Mouse (Mus musculus): ENCODE results near the gene Ccz1. TPM values are rescaled to one million over a fixed set of nuclear protein-coding genes. Genes with fewer than 3 reads are reported as not detected.
A peak's percentile ranks its signal among the peaks of the same experiment; 100 is the strongest.

Ccz1 gene
- polyA plus RNA-seq, 1 experiment from 2014 or later = 51.5 TPM

DNA sequence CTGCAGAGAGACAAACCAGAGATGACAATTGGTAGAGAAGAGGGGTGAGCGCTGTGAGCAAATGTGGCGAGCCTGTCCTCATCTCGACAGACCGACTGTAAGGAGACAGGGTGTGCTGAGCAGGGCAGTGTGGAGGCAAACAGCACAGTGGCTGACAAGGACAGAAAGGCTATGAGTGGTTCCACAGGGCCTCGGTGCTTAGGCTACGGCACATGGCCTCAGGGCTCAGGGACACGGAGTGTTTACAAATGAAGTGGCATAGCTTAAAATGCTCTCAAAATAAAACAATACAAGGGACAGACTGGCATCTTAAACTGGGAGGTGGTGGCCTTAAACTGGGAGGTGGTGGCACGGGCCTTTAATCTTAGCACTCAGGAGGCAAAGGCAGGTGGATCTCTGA is 21.4 kb downstream of the Ccz1 start:
- H3K9me3 ChIP-seq (ENCODE audit: control insufficient read depth, low read length) = no peaks in the 10 kb centered on the region
- no peak for ATAC-seq (ENCODE audit: insufficient number of reproducible peaks, insufficient read depth, low FRiP score, low read depth)
- H3K4me1 ChIP-seq (ENCODE audit: control insufficient read depth in 2 of 2, insufficient read depth in 2 of 2, low read length in 2 of 2) = peaks cover 11% of the 10 kb centered on the region in 2 experiments; a peak in 3 of 4 replicates
- no peak overlapping the region for H3K4me3 ChIP-seq (ENCODE audit: control insufficient read depth in 1 of 2, insufficient read depth in 1 of 2, low read depth in 1 of 2, low read length in 2 of 2)
- no peak overlapping the region for H3K4me2 ChIP-seq (ENCODE audit: low read length)
- H3K36me3 ChIP-seq (ENCODE audit: control insufficient read depth, insufficient read depth, low read length) = peaks cover 94% of the 10 kb centered on the region
- no peak overlapping the region for H3K9ac ChIP-seq (ENCODE audit: low read length)
- H3K27ac ChIP-seq (replicated peaks in 1 of 2; ENCODE audit: control insufficient read depth in 1 of 2, insufficient read depth in 1 of 2, low read depth in 2 of 2, low read length in 2 of 2) = peak overlapping the region in 1 of 2 experiments; percentile 61; a peak in 2 of 4 replicates
- no peaks in the 10 kb centered on the region for H3K27me3 ChIP-seq (ENCODE audit: control insufficient read depth, insufficient read depth, low read length)
- WGBS = 81% methylated on average over 8 of the region's 8 CpGs

GRCm38 (mm10) chr5:143992661-143993060 is 22.0 kb downstream of the Ccz1 start:
- Histone ChIP-seq H3K27ac (replicated peaks in 1 of 2; ENCODE audit: control insufficient read depth in 1 of 2, insufficient read depth in 1 of 2, low read depth in 2 of 2, low read length in 2 of 2) (no peak overlapping the region), H3K9me3 (ENCODE audit: control insufficient read depth, low read length) (no peaks in the 10 kb centered on the region), H3K36me3 (ENCODE audit: control insufficient read depth, insufficient read depth, low read length) (peaks cover 93% of the 10 kb centered on the region), H3K4me2 (ENCODE audit: low read length) (no peak overlapping the region), H3K9ac (ENCODE audit: low read length) (no peak overlapping the region), H3K4me1 (ENCODE audit: control insufficient read depth in 2 of 2, insufficient read depth in 2 of 2, low read length in 2 of 2) (peaks cover 11% of the 10 kb centered on the region in 2 experiments; a peak in 3 of 4 replicates), H3K27me3 (ENCODE audit: control insufficient read depth, insufficient read depth, low read length) (no peaks in the 10 kb centered on the region), H3K4me3 (ENCODE audit: control insufficient read depth in 1 of 2, insufficient read depth in 1 of 2, low read depth in 1 of 2, low read length in 2 of 2) (no peak overlapping the region)
- no peak for ATAC-seq (ENCODE audit: insufficient number of reproducible peaks, insufficient read depth, low FRiP score, low read depth)
- 82% methylated on average over 10 of the region's 10 CpGs for WGBS

DNA sequence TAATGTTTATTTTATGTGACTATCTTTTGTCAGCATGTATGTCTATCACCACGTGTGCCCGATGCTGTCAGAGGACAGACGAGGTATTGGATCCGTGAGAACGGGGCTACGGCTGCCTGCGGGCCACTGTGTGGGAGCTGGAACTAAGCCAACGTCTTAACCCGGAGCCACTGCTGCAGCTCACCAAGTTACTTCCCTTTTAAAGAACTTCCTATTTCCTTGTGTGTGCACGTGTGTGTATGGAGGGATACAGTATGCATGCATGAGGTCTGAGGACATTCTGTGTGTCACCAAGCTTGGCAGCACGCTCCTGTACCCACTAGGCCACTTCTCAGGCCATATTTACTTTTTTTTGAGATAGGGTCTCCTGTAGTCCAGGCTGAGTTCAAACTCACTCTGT is 24.6 kb downstream of the Ccz1 start:
- ATAC-seq (ENCODE audit: insufficient number of reproducible peaks, insufficient read depth, low FRiP score, low read depth) = no peak
- peaks cover 88% of the 10 kb centered on the region for H3K36me3 ChIP-seq (ENCODE audit: control insufficient read depth, insufficient read depth, low read length)
- WGBS = 79% methylated on average over 11 of the region's 11 CpGs
- no peak overlapping the region for H3K9ac ChIP-seq (ENCODE audit: low read length)
- H3K27ac ChIP-seq (replicated peaks in 1 of 2; ENCODE audit: control insufficient read depth in 1 of 2, insufficient read depth in 1 of 2, low read depth in 2 of 2, low read length in 2 of 2) = no peak overlapping the region
- no peaks in the 10 kb centered on the region for H3K9me3 ChIP-seq (ENCODE audit: control insufficient read depth, low read length)
- H3K4me2 ChIP-seq (ENCODE audit: low read length) = no peak overlapping the region
- H3K4me3 ChIP-seq (ENCODE audit: control insufficient read depth in 1 of 2, insufficient read depth in 1 of 2, low read depth in 1 of 2, low read length in 2 of 2) = no peak overlapping the region
- H3K4me1 ChIP-seq (ENCODE audit: control insufficient read depth in 2 of 2, insufficient read depth in 2 of 2, low read length in 2 of 2) = peaks cover 11% of the 10 kb centered on the region in 2 experiments; a peak in 3 of 4 replicates
- H3K27me3 ChIP-seq (ENCODE audit: control insufficient read depth, insufficient read depth, low read length) = no peaks in the 10 kb centered on the region

DNA sequence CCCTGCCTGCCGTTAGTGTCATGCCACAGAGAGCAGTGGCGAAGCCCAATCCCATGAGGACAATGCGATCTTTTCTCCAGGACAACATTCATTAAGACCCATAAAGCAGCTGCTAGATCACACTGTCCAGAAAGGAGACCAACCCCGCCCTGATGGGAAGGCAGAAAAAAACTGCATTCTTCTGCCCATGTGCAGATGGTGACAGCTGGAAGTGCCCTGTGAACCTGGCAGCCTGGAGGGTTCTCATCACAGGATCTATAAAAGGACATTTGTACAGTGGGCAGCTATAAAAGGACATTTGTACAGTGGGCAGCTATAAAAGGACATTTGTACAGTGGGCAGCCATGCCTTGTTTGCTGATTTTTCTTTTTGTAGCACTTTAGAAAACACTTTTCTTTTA is 25.6 kb downstream of the Ccz1 start:
- no peak overlapping the region for H3K4me2 ChIP-seq (ENCODE audit: low read length)
- H3K27ac ChIP-seq (replicated peaks in 1 of 2; ENCODE audit: control insufficient read depth in 1 of 2, insufficient read depth in 1 of 2, low read depth in 2 of 2, low read length in 2 of 2) = peak overlapping the region; percentile 72 to 78
- H3K9ac ChIP-seq (ENCODE audit: low read length) = no peak overlapping the region
- peaks cover 88% of the 10 kb centered on the region for H3K36me3 ChIP-seq (ENCODE audit: control insufficient read depth, insufficient read depth, low read length)
- H3K4me3 ChIP-seq (ENCODE audit: control insufficient read depth in 1 of 2, insufficient read depth in 1 of 2, low read depth in 1 of 2, low read length in 2 of 2) = no peak overlapping the region
- no peaks in the 10 kb centered on the region for H3K27me3 ChIP-seq (ENCODE audit: control insufficient read depth, insufficient read depth, low read length)
- peaks cover 7 to 8% of the 10 kb centered on the region in 2 experiments; a peak in 3 of 4 replicates for H3K4me1 ChIP-seq (ENCODE audit: control insufficient read depth in 2 of 2, insufficient read depth in 2 of 2, low read length in 2 of 2)
- 81% methylated on average over 4 of the region's 4 CpGs for WGBS
- ATAC-seq (ENCODE audit: insufficient number of reproducible peaks, insufficient read depth, low FRiP score, low read depth) = peak; percentile 48; the same call in 1 of the 2 replicates
- no peaks in the 10 kb centered on the region for H3K9me3 ChIP-seq (ENCODE audit: control insufficient read depth, low read length)

DNA sequence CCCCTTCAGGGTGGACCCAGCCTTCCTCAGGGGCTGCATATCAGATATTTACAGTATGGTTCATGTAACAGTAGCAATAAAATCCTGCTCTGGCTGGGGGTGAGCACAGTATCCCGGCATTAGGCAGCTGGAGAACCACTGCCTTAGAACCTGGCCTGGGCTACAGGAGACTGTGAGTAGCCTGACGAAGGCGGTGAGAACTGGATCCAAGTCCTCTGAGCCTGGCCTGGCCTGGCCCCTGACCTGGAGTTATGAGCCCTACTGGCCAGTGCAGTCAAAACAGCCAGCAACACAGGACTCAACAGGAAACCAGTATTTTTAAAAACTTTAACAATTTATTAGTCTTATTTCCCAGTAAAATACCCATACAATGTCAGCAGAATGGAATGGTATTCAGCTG is 27.1 kb downstream of the Ccz1 start:
- Histone ChIP-seq H3K4me1 (ENCODE audit: control insufficient read depth in 2 of 2, insufficient read depth in 2 of 2, low read length in 2 of 2) (0 out of 4 replicates have a peak, but pooled peaks cover 0 to 3% of the 10 kb centered on the region in 2 experiments), H3K4me3 (ENCODE audit: control insufficient read depth in 1 of 2, insufficient read depth in 1 of 2, low read depth in 1 of 2, low read length in 2 of 2) (no peak overlapping the region), H3K36me3 (ENCODE audit: control insufficient read depth, insufficient read depth, low read length) (peaks cover 87% of the 10 kb centered on the region), H3K27me3 (ENCODE audit: control insufficient read depth, insufficient read depth, low read length) (no peaks in the 10 kb centered on the region), H3K27ac (replicated peaks in 1 of 2; ENCODE audit: control insufficient read depth in 1 of 2, insufficient read depth in 1 of 2, low read depth in 2 of 2, low read length in 2 of 2) (no peak overlapping the region), H3K4me2 (ENCODE audit: low read length) (no peak overlapping the region), H3K9ac (ENCODE audit: low read length) (no peak overlapping the region), H3K9me3 (ENCODE audit: control insufficient read depth, low read length) (no peaks in the 10 kb centered on the region)
- ATAC-seq (ENCODE audit: insufficient number of reproducible peaks, insufficient read depth, low FRiP score, low read depth) = no peak
- 87% methylated on average over 3 of the region's 3 CpGs for WGBS

GRCm38 (mm10) chr5:143985381-143985780 is 29.3 kb downstream of the Ccz1 start:
- Histone ChIP-seq H3K36me3 (ENCODE audit: control insufficient read depth, insufficient read depth, low read length) (peaks cover 65% of the 10 kb centered on the region), H3K27me3 (ENCODE audit: control insufficient read depth, insufficient read depth, low read length) (no peaks in the 10 kb centered on the region), H3K27ac (replicated peaks in 1 of 2; ENCODE audit: control insufficient read depth in 1 of 2, insufficient read depth in 1 of 2, low read depth in 2 of 2, low read length in 2 of 2) (no peak overlapping the region), H3K4me3 (ENCODE audit: control insufficient read depth in 1 of 2, insufficient read depth in 1 of 2, low read depth in 1 of 2, low read length in 2 of 2) (no peak overlapping the region), H3K4me1 (ENCODE audit: control insufficient read depth in 2 of 2, insufficient read depth in 2 of 2, low read length in 2 of 2) (peaks cover 0 to 7% of the 10 kb centered on the region in 2 experiments; a peak in 2 of 4 replicates), H3K4me2 (ENCODE audit: low read length) (no peak overlapping the region), H3K9me3 (ENCODE audit: control insufficient read depth, low read length) (no peaks in the 10 kb centered on the region), H3K9ac (ENCODE audit: low read length) (no peak overlapping the region)
- ATAC-seq (ENCODE audit: insufficient number of reproducible peaks, insufficient read depth, low FRiP score, low read depth) = no peak
- 82% methylated on average over 7 of the region's 7 CpGs for WGBS

- H3K27ac ChIP-seq (replicated peaks in 1 of 2; ENCODE audit: control insufficient read depth in 1 of 2, insufficient read depth in 1 of 2, low read depth in 2 of 2, low read length in 2 of 2) = no peak overlapping the region
- WGBS = 56% methylated on average over 2 of the region's 2 CpGs
- H3K9me3 ChIP-seq (ENCODE audit: control insufficient read depth, low read length) = no peaks in the 10 kb centered on the region
- H3K4me2 ChIP-seq (ENCODE audit: low read length) = no peak overlapping the region
- H3K9ac ChIP-seq (ENCODE audit: low read length) = no peak overlapping the region
- H3K4me1 ChIP-seq (ENCODE audit: control insufficient read depth in 2 of 2, insufficient read depth in 2 of 2, low read length in 2 of 2) = peaks cover 0 to 4% of the 10 kb centered on the region in 2 experiments; a peak in 2 of 4 replicates
- no peak overlapping the region for H3K4me3 ChIP-seq (ENCODE audit: control insufficient read depth in 1 of 2, insufficient read depth in 1 of 2, low read depth in 1 of 2, low read length in 2 of 2)
- ATAC-seq (ENCODE audit: insufficient number of reproducible peaks, insufficient read depth, low FRiP score, low read depth) = no peak
- H3K36me3 ChIP-seq (ENCODE audit: control insufficient read depth, insufficient read depth, low read length) = peaks cover 36% of the 10 kb centered on the region
- H3K27me3 ChIP-seq (ENCODE audit: control insufficient read depth, insufficient read depth, low read length) = no peaks in the 10 kb centered on the region
Measured at GRCm38 (mm10) chr5:143982361-143982760, 32.3 kb downstream of the Ccz1 start.

DNA sequence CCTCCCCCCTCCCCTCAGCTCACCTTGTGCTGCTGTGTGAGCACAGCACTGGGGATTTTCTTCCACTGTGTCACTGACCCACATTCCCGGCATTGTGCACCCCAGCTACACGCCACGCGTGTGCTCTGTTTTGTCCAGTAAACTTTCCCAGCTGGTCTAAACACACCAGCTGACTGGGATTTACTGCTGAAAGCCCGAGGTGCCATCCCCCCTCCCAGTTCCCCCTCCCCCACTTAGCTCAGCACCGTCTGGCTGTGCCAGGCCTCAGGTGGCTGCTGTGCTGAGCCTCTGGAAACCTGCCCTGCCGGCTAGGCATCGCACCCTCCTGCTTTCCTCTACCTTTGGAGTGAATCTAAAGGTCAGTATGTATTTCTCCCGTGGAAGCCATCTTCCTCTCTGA is 33.8 kb downstream of the Ccz1 start:
- Histone ChIP-seq H3K9me3 (ENCODE audit: control insufficient read depth, low read length) (no peaks in the 10 kb centered on the region), H3K9ac (ENCODE audit: low read length) (no peak overlapping the region)

More for the DNA sequence above, 33.8 kb downstream of the Ccz1 start:
- Histone ChIP-seq H3K27me3 (ENCODE audit: control insufficient read depth, insufficient read depth, low read length) (no peaks in the 10 kb centered on the region), H3K36me3 (ENCODE audit: control insufficient read depth, insufficient read depth, low read length) (peaks cover 22% of the 10 kb centered on the region), H3K27ac (replicated peaks in 1 of 2; ENCODE audit: control insufficient read depth in 1 of 2, insufficient read depth in 1 of 2, low read depth in 2 of 2, low read length in 2 of 2) (no peak overlapping the region), H3K4me2 (ENCODE audit: low read length) (0 out of 2 replicates have a peak overlapping the region, but pooled peaks have one; percentile 8), H3K4me1 (ENCODE audit: control insufficient read depth in 2 of 2, insufficient read depth in 2 of 2, low read length in 2 of 2) (peaks cover 0 to 4% of the 10 kb centered on the region in 2 experiments; a peak in 2 of 4 replicates), H3K4me3 (ENCODE audit: control insufficient read depth in 1 of 2, insufficient read depth in 1 of 2, low read depth in 1 of 2, low read length in 2 of 2) (no peak overlapping the region)
- 34% methylated on average over 9 of the region's 9 CpGs for whole genome bisulfite sequencing
- ATAC-seq (ENCODE audit: insufficient number of reproducible peaks, insufficient read depth, low FRiP score, low read depth) = no peak

All from heart, embryonic 14.5 days (tissue).